Mouse (Mus musculus): ENCODE measurements around the gene Spaar. TPM values are rescaled to one million over a fixed set of nuclear protein-coding genes. Genes with fewer than 3 reads are reported as not detected.

Spaar gene
- polyA plus RNA-seq (2012; ENCODE audit: insufficient read depth, insufficient read length, missing spikeins): 1.9 and 2.8 TPM in 2 replicates

- peak within 1 kb of the TSS; percentile 100 for H3K27ac ChIP-seq (replicated peaks; ENCODE audit: low read depth, low read length)
- H3K4me1 ChIP-seq (ENCODE audit: control insufficient read depth, insufficient read depth, insufficient read length, low read length): peaks cover 28% of the 10 kb centered on the region
- peak within 1 kb of the TSS; percentile 63 for H3K4me3 ChIP-seq (ENCODE audit: insufficient read depth, low read depth, low read length)
Observed at GRCm38 (mm10) chr4:43729794-43730550, at the start of gene Spaar. TSS of gene Spaar (plus strand) at chr4:43730034.

DNA sequence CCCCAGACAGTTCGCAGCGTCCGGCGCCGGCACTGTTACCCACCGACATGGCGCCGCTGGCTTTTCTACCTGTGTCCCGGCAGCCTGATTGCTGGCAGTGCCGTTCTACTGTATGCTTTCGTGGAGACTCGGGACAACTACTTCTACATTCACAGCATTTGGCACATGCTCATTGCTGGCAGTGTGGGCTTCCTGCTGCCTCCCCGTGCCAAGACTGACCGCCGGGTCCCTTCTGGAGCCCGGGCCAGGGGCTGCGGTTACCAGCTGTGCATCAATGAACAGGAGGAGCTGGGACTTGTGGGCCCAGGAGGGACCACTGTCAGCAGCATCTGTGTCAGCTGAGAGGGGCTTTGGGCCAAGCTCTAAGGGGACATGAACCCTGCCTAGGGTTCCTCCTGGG is 39.8 kb upstream of the Spaar start:
- Histone ChIP-seq H3K27ac (replicated peaks; ENCODE audit: low read depth, low read length) (no peak overlapping the region), H3K4me3 (ENCODE audit: insufficient read depth, low read depth, low read length) (no peak overlapping the region), H3K4me1 (ENCODE audit: control insufficient read depth, insufficient read depth, insufficient read length, low read length) (peaks cover 5% of the 10 kb centered on the region; the same call in 1 of the 2 replicates)

GRCm38 (mm10) chr4:43691026-43691425 is 38.8 kb upstream of the Spaar start:
- no peak overlapping the region for H3K27ac ChIP-seq (replicated peaks; ENCODE audit: low read depth, low read length)
- no peak overlapping the region for H3K4me3 ChIP-seq (ENCODE audit: insufficient read depth, low read depth, low read length)
- peaks cover 11% of the 10 kb centered on the region for H3K4me1 ChIP-seq (ENCODE audit: control insufficient read depth, insufficient read depth, insufficient read length, low read length)

GRCm38 (mm10) chr4:43693806-43694241 is 36.0 kb upstream of the Spaar start:
- Histone ChIP-seq H3K27ac (replicated peaks; ENCODE audit: low read depth, low read length) (0 out of 2 replicates have a peak overlapping the region, but pooled peaks have one; percentile 21), H3K4me1 (ENCODE audit: control insufficient read depth, insufficient read depth, insufficient read length, low read length) (peaks cover 14% of the 10 kb centered on the region), H3K4me3 (ENCODE audit: insufficient read depth, low read depth, low read length) (no peak overlapping the region)

- H3K27ac ChIP-seq (replicated peaks; ENCODE audit: low read depth, low read length): 0 out of 2 replicates have a peak overlapping the region, but pooled peaks have one; percentile 15
- peaks cover 14% of the 10 kb centered on the region for H3K4me1 ChIP-seq (ENCODE audit: control insufficient read depth, insufficient read depth, insufficient read length, low read length)
- H3K4me3 ChIP-seq (ENCODE audit: insufficient read depth, low read depth, low read length): no peak overlapping the region
Observed at GRCm38 (mm10) chr4:43694439-43695248, 35.2 kb upstream of the Spaar start.

GRCm38 (mm10) chr4:43695249-43695671 is 34.6 kb upstream of the Spaar start:
- Histone ChIP-seq H3K27ac (replicated peaks; ENCODE audit: low read depth, low read length) (no peak overlapping the region; the same call in 1 of the 2 replicates), H3K4me3 (ENCODE audit: insufficient read depth, low read depth, low read length) (no peak overlapping the region), H3K4me1 (ENCODE audit: control insufficient read depth, insufficient read depth, insufficient read length, low read length) (peaks cover 14% of the 10 kb centered on the region)

GRCm38 (mm10) chr4:43696561-43696960 is 33.3 kb upstream of the Spaar start:
- peaks cover 14% of the 10 kb centered on the region for H3K4me1 ChIP-seq (ENCODE audit: control insufficient read depth, insufficient read depth, insufficient read length, low read length)
- no peak overlapping the region for H3K4me3 ChIP-seq (ENCODE audit: insufficient read depth, low read depth, low read length)
- H3K27ac ChIP-seq (replicated peaks; ENCODE audit: low read depth, low read length): no peak overlapping the region

GRCm38 (mm10) chr4:43700707-43701106 is 29.1 kb upstream of the Spaar start, which contains the start of gene Olfr70:
TSS of gene Olfr70 (minus strand) at chr4:43700807.
- no peak within 1 kb of the TSS for H3K4me3 ChIP-seq (ENCODE audit: insufficient read depth, low read depth, low read length)
- no peak within 1 kb of the TSS for H3K27ac ChIP-seq (replicated peaks; ENCODE audit: low read depth, low read length)
- peaks cover 6% of the 10 kb centered on the region for H3K4me1 ChIP-seq (ENCODE audit: control insufficient read depth, insufficient read depth, insufficient read length, low read length)

- Histone ChIP-seq H3K27ac (replicated peaks; ENCODE audit: low read depth, low read length) (no peak overlapping the region), H3K4me3 (ENCODE audit: insufficient read depth, low read depth, low read length) (no peak overlapping the region), H3K4me1 (ENCODE audit: control insufficient read depth, insufficient read depth, insufficient read length, low read length) (no peaks in the 10 kb centered on the region; the same call in 1 of the 2 replicates)
Observed at GRCm38 (mm10) chr4:43703439-43703838, 26.4 kb upstream of the Spaar start.

GRCm38 (mm10) chr4:43703851-43704250 is 26.0 kb upstream of the Spaar start:
- Histone ChIP-seq H3K27ac (replicated peaks; ENCODE audit: low read depth, low read length) (no peak overlapping the region), H3K4me1 (ENCODE audit: control insufficient read depth, insufficient read depth, insufficient read length, low read length) (no peaks in the 10 kb centered on the region; the same call in 1 of the 2 replicates), H3K4me3 (ENCODE audit: insufficient read depth, low read depth, low read length) (no peak overlapping the region)

GRCm38 (mm10) chr4:43705991-43706390 is 23.8 kb upstream of the Spaar start:
- Histone ChIP-seq H3K4me1 (ENCODE audit: control insufficient read depth, insufficient read depth, insufficient read length, low read length) (no peaks in the 10 kb centered on the region; the same call in 1 of the 2 replicates), H3K27ac (replicated peaks; ENCODE audit: low read depth, low read length) (no peak overlapping the region), H3K4me3 (ENCODE audit: insufficient read depth, low read depth, low read length) (no peak overlapping the region)

- Histone ChIP-seq H3K4me3 (ENCODE audit: insufficient read depth, low read depth, low read length) (no peak within 1 kb of the TSS), H3K27ac (replicated peaks; ENCODE audit: low read depth, low read length) (no peak within 1 kb of the TSS), H3K4me1 (ENCODE audit: control insufficient read depth, insufficient read depth, insufficient read length, low read length) (no peaks in the 10 kb centered on the region)
Observed at GRCm38 (mm10) chr4:43709869-43710268, 20.0 kb upstream of the Spaar start, which contains the start of gene Olfr71. TSS of gene Olfr71 (minus strand) at chr4:43710255.

GRCm38 (mm10) chr4:43711821-43712220 is 18.0 kb upstream of the Spaar start:
- no peaks in the 10 kb centered on the region for H3K4me1 ChIP-seq (ENCODE audit: control insufficient read depth, insufficient read depth, insufficient read length, low read length)
- H3K27ac ChIP-seq (replicated peaks; ENCODE audit: low read depth, low read length): no peak overlapping the region
- no peak overlapping the region for H3K4me3 ChIP-seq (ENCODE audit: insufficient read depth, low read depth, low read length)

DNA sequence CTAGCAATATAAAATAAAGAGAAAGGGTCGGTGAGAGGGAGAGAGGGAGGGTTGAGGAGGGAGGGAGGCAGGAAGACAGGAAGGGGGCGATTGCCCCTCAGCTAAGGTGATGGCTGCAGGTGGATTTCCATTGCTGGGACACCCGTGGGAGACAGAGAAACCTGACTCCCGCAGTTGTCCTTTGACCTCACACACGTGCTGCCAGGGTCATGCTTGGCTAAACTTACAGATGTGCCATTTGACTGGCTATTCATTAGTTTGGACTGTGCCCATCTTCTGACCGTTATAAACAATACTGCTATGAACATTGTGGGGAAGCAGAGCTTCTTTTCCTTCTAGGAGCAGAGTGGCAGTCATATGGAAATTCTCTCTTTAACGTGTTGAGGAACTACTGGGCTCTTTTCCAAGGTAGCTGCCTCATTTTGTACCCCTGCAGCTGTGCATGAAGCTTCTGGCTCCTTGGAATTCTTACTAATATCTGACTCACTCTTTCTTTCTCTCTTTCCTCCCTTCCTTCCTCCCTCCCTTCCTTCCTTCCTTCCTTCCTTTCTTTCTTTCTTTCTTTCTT is 16.1 kb upstream of the Spaar start:
- no peak overlapping the region for H3K4me3 ChIP-seq (ENCODE audit: insufficient read depth, low read depth, low read length)
- H3K4me1 ChIP-seq (ENCODE audit: control insufficient read depth, insufficient read depth, insufficient read length, low read length): no peaks in the 10 kb centered on the region
- H3K27ac ChIP-seq (replicated peaks; ENCODE audit: low read depth, low read length): no peak overlapping the region

Data from brown adipose tissue, adult 24 weeks (tissue).